Mouse (Mus musculus) small intestine, adult 2 months (tissue): ENCODE data around the gene Gdnf.

Experiments used
- CTCF ChIP-seq: fragments of 200-500 bp; IDR thresholded peaks from 2 replicates; pipeline ENCODE4 v1.5.1; 2012; ENCODE audit warnings: low read depth, mild to moderate bottlenecking, control low read depth, inconsistent platforms, low read length, moderate library complexity, mixed read lengths; ENCODE audit not compliant: insufficient replicate concordance, insufficient read length; ENCODE audit errors: extremely low read depth
- POLR2A ChIP-seq: fragments of 200-500 bp; IDR thresholded peaks from 2 replicates; pipeline ENCODE4 v1.6.1; 2012; ENCODE audit warnings: low read depth, mild to moderate bottlenecking, control low read depth, inconsistent platforms, low read length, moderate library complexity

DNA sequence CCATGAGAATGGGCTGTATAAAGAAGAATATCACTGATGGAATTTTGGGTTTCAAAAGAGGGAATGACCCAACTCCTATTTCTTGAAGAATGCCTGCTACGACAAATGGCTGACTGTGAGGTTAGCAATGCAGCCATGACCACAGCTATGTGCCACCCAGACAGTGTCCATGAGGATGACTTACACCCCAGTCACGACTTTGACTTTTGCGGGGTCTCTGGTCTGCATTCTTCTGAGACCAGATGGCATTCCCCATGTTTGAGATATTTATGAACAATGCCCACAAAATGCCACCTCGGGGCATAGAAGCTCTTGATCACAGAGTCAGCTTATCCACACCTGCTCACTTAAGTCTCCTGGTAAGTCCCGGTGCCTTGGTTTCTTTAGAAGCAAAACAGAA is 52.2 kb downstream of the Gdnf start:
- no peak for TF ChIP-seq CTCF
- TF ChIP-seq POLR2A: no peak
